Mouse (Mus musculus): ENCODE data around the gene Pde6h.

GRCm38 (mm10) chr6:136954715-136955114 lies 31.1 kb downstream of the Pde6h start:
- TF ChIP-seq CTCF (IDR thresholded peaks at IDR 0.05; ENCODE audit: control insufficient read depth, insufficient read depth, insufficient replicate concordance, low read depth, low read length) (no peak), POLR2A (IDR thresholded peaks at IDR 0.05; ENCODE audit: control insufficient read depth, low read depth, low read length) (no peak)

All from testis, adult 2 months (tissue).